Mouse (Mus musculus) lung, postnatal 0 days (tissue): Measurements from ENCODE around the gene Calu.

Experiments used
- CTCF ChIP-seq: IDR thresholded peaks from 2 replicates; pipeline ENCODE4 v1.5.1; 2016; ENCODE audit warnings: antibody characterized with exemption, mild to moderate bottlenecking
- EP300 ChIP-seq: IDR thresholded peaks from 2 replicates; pipeline ENCODE4 v1.6.1; 2016; ENCODE audit warnings: antibody characterized with exemption, mild to moderate bottlenecking, control low read depth

DNA sequence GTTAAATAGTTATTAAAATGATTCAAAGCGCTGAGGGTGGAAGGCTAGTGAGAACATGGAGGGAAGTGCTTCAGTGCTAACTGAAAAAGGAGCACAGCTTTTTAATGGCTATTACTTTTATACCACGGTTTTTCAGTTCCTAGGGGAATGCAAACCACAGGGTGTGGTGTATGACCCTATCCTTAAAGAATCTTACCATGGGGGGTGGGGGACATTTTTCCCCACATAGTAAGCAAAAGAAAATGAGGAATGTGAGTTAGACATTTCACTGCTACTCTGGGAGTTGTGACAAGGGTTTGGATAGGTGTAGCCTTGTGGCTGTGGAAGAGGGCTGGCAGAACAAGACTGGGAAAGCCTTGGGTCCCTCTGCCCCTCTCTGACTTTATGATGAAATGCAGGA, 30.6 kb upstream of the Calu start:
- TF ChIP-seq CTCF = no peak
- TF ChIP-seq EP300 = no peak
